Mouse (Mus musculus): ENCODE data around the gene H3f3b.

- TF ChIP-seq GATA1 (IDR thresholded peaks at IDR 0.05; ENCODE audit: borderline replicate concordance, low read length) (no peak), FLI1 (IDR thresholded peaks at IDR 0.05; ENCODE audit: low read length) (no peak)
These were observed 46.8 kb upstream of the H3f3b start for GRCm38 (mm10) chr11:116074436-116074991.
